Mouse (Mus musculus) testis, adult 2 months (tissue): Measurements from ENCODE around the gene Fam169a.

Source experiments
- CTCF ChIP-seq: fragments of 200-500 bp; IDR thresholded peaks from 2 replicates; pipeline ENCODE4 v1.5.1; 2012; ENCODE audit warnings: low read depth, mild to moderate bottlenecking, inconsistent platforms, low read length, moderate library complexity; ENCODE audit not compliant: control insufficient read depth, insufficient read depth, insufficient replicate concordance
- POLR2A ChIP-seq: fragments of 200-500 bp; IDR thresholded peaks from 2 replicates; pipeline ENCODE4 v1.6.1; 2012; ENCODE audit warnings: low read depth, mild to moderate bottlenecking, inconsistent platforms, low read length, moderate library complexity; ENCODE audit not compliant: control insufficient read depth

GRCm38 (mm10) chr13:97176731-97177130, 109.6 kb downstream of the Fam169a start:
- no peak for TF ChIP-seq POLR2A
- TF ChIP-seq CTCF: no peak
